Mouse (Mus musculus) heart, postnatal 0 days (tissue): ENCODE data around the gene Tmem268. TPM values are rescaled to one million over a fixed set of nuclear protein-coding genes. Genes with fewer than 3 reads are reported as not detected.

Source experiments
- ATAC-seq: fragments of 200-750 bp; cut with Nextera tagmentation; 2 replicates; pipeline ENCODE4 v1.8.0; 2017; ENCODE audit warnings: low read depth, moderate number of reproducible peaks, moderate library complexity; ENCODE audit not compliant: insufficient read depth
- DNase-seq: peaks from one replicate; pipeline ENCODE4 v3.0.0-alpha.2; 2016; ENCODE audit warnings: low spot score
- H3K27ac ChIP-seq: fragments of 300-500 bp; sonication (generic); 2 replicates; pipeline ENCODE4 v1.5.1; 2014; ENCODE audit warnings: low read depth, mild to moderate bottlenecking
- H3K27me3 ChIP-seq: fragments of 300-500 bp; sonication (generic); 2 replicates; pipeline ENCODE4 v1.6.1; 2014; ENCODE audit warnings: low read length, mixed read lengths; ENCODE audit not compliant: control insufficient read depth, insufficient read depth
- H3K36me3 ChIP-seq: fragments of 300-500 bp; sonication (generic); replicated peaks from 2 replicates; pipeline ENCODE4 v1.6.1; 2014; ENCODE audit warnings: low read length, mixed read lengths; ENCODE audit not compliant: control insufficient read depth, insufficient read depth
- H3K4me1 ChIP-seq: fragments of 300-500 bp; sonication (generic); 2 replicates; pipeline ENCODE4 v1.6.1; 2014; ENCODE audit warnings: antibody characterized with exemption; ENCODE audit not compliant: control insufficient read depth, insufficient read depth
- H3K4me2 ChIP-seq: fragments of 300-500 bp; sonication (generic); 2 replicates; pipeline ENCODE4 v1.6.1; 2014; ENCODE audit warnings: low read depth, mild to moderate bottlenecking, low read length, moderate library complexity
- H3K4me3 ChIP-seq: fragments of 300-500 bp; sonication (generic); 2 replicates; pipeline ENCODE4 v1.5.1; 2014; ENCODE audit warnings: low read depth, low read length
- H3K9ac ChIP-seq: fragments of 300-500 bp; sonication (generic); replicated peaks from 2 replicates; pipeline ENCODE4 v1.6.1; 2014; ENCODE audit warnings: low read depth, low read length, mixed read lengths
- H3K9me3 ChIP-seq: fragments of 300-500 bp; sonication (generic); replicated peaks from 2 replicates; pipeline ENCODE4 v1.6.1; 2016; ENCODE audit warnings: low read length; ENCODE audit not compliant: control insufficient read depth
- CTCF ChIP-seq: IDR thresholded peaks from 2 replicates; pipeline ENCODE4 v1.5.1; 2016; ENCODE audit warnings: antibody characterized with exemption, control low read depth, low read depth
- EP300 ChIP-seq: IDR thresholded peaks from 2 replicates; pipeline ENCODE4 v1.6.1; 2016; ENCODE audit warnings: antibody characterized with exemption, low read depth
- WGBS: fragments of 180-500 bp; shearing (Covaris S2); extraction: QIAGEN DNeasy Blood & Tissue Kit; methylation state at CpG from one replicate; pipeline ENCODE4 v1.1.7; 2014; 5-methylcytosine and 5-hydroxymethylcytosine counted together
- polyA plus RNA-seq: library from polyadenylated mRNA; unstranded; fragments of >200 nt; fragmentation: Nextera tagmentation; extraction: Ambion mirVana; gene quantifications from 2 replicates; pipeline ENCODE4 v1.2.1, GENCODE M21; 2015
- total RNA-seq: library from RNA; depleted of rRNA; stranded (reverse); fragments of >200 nt; gene quantifications from 2 replicates; pipeline ENCODE4 v1.2.3, GENCODE M21; 2014; ENCODE audit warnings: low replicate concordance

The Tmem268 gene
- total and polyA plus RNA-seq, 2 experiments from 2014 or later: 4.6 to 5.2 TPM

DNA sequence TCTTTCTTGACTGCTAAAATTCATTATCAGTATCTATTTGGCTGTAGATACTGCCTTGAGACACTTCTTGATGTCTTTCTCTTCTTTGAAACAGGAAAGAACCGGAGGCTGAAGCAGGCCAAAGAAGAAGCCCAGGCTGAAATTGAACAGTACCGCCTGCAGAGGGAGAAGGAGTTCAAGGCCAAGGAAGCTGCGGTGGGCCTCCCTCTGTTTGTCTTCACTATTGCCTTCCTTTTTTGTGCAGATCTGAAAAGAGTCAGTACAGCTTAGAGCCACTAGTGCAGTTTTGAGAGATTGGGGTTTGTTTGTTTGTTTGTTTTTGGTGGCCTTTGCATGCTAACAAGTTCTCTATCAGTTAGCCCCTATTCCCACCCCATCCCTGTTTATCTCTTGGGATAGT is 10.1 kb upstream of the Tmem268 start:
- H3K4me1 ChIP-seq: peaks cover 26% of the 10 kb centered on the region
- TF ChIP-seq CTCF: no peak
- no peak for TF ChIP-seq EP300
- no peak overlapping the region for H3K27ac ChIP-seq
- H3K27me3 ChIP-seq: no peaks in the 10 kb centered on the region
- H3K9me3 ChIP-seq: no peaks in the 10 kb centered on the region
- H3K9ac ChIP-seq: no peak overlapping the region
- no peak overlapping the region for H3K4me3 ChIP-seq
- DNase-seq: no peak
- no peak for ATAC-seq
- WGBS: 90% methylated on average over 3 of the region's 3 CpGs
- no peak overlapping the region for H3K4me2 ChIP-seq
- peaks cover 43% of the 10 kb centered on the region for H3K36me3 ChIP-seq

DNA sequence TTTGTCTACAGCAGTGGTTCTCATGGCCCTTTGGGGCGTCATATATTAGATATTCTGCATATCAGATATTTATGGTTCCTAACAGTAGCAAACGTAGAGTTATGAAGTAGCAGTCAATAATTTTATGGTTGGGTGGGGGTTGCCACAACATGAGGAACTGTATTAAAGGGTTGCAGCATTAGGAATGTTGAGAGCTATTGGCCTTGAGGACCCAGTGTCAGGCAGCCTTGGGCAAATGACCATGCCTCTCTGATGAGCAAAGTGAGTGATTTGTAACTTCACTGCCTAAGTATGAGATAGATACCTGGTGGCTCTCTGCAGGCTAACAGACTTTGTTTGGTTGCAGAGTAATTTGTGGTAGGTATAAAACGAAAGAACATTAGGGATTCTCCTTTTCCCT is 7.7 kb upstream of the Tmem268 start:
- Histone ChIP-seq H3K4me2 (no peak overlapping the region), H3K27ac (no peak overlapping the region), H3K9me3 (no peaks in the 10 kb centered on the region), H3K9ac (no peak overlapping the region), H3K27me3 (no peaks in the 10 kb centered on the region), H3K36me3 (peaks cover 54% of the 10 kb centered on the region), H3K4me3 (no peak overlapping the region), H3K4me1 (peaks cover 13% of the 10 kb centered on the region)
- 89% methylated on average over 3 of the region's 3 CpGs for WGBS
- DNase-seq (no peak), ATAC-seq (no peak)
- TF ChIP-seq CTCF (no peak), EP300 (no peak)

DNA sequence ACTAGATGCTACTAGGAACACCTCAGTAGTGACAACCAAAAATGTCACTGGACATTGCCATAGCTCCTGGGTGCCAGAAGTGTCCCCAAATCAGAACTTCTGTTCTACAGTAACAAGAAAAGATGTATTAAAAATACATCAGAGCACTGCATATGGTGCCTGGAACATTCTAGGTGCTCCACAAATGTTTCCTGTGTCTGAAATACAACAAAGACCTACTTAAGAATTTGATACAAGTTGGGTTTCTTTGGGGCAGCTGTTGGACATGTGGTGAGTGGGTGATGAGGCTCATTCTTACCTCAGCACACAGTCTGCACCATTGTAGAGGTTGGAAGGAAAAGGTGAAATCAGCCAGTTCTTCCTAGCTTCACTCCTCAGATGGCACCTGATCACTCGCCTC is 5.7 kb upstream of the Tmem268 start:
- peaks cover 11% of the 10 kb centered on the region; the same call in 1 of the 2 replicates for H3K4me1 ChIP-seq
- ATAC-seq: no peak
- H3K27me3 ChIP-seq: no peaks in the 10 kb centered on the region
- WGBS: 90% methylated on average over 1 of the region's 1 CpGs
- no peak overlapping the region for H3K9ac ChIP-seq
- DNase-seq: no peak
- H3K4me3 ChIP-seq: no peak overlapping the region
- no peak overlapping the region for H3K27ac ChIP-seq
- no peak overlapping the region for H3K4me2 ChIP-seq
- peaks cover 54% of the 10 kb centered on the region for H3K36me3 ChIP-seq
- no peak for TF ChIP-seq CTCF
- TF ChIP-seq EP300: no peak
- no peaks in the 10 kb centered on the region for H3K9me3 ChIP-seq

DNA sequence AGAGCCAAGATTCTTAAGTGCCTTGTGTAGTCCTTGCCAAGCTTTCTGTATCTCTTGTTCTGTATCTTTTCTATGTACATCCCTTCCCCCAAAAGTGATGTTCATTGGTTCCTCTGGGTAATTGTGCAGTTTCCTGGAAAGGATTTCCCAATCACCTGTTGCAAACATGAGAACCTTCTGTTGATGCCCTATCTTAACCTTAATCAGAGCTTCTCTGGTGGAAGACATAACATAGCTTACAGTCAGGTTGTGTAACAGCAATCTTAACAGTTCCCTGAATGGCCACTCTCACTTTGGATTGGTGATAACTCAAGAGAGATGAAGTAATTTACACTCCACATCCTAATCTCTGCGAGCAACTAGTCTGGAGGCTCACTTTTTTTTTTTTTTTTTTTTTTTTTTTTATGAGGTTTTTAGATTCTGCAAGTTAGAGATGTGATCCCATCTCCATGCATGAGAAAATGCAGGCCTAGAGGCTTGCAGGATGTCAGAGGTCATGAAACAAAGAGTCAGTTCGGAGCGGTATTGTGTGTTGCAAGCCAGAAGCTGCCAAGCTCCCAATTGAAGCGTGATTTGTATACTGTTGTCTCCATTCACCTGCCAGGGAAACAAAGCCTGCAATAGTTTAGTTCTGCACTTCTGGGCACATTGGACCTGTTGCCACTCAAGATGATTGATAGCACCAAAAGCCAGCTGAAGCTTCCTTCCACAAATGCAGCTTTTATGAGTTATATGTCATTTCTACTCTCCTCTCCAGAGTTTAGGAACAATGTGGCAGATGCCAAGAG is 4.6 kb upstream of the Tmem268 start:
- H3K27ac ChIP-seq: no peak overlapping the region
- H3K9me3 ChIP-seq: no peaks in the 10 kb centered on the region
- H3K36me3 ChIP-seq: peaks cover 48% of the 10 kb centered on the region
- no peaks in the 10 kb centered on the region for H3K27me3 ChIP-seq
- DNase-seq (no peak), ATAC-seq (no peak)
- WGBS: 76% methylated on average over 4 of the region's 4 CpGs
- H3K4me1 ChIP-seq: peaks cover 18% of the 10 kb centered on the region
- no peak overlapping the region for H3K4me2 ChIP-seq
- no peak overlapping the region for H3K9ac ChIP-seq
- TF ChIP-seq EP300: no peak
- no peak for TF ChIP-seq CTCF
- no peak overlapping the region for H3K4me3 ChIP-seq

DNA sequence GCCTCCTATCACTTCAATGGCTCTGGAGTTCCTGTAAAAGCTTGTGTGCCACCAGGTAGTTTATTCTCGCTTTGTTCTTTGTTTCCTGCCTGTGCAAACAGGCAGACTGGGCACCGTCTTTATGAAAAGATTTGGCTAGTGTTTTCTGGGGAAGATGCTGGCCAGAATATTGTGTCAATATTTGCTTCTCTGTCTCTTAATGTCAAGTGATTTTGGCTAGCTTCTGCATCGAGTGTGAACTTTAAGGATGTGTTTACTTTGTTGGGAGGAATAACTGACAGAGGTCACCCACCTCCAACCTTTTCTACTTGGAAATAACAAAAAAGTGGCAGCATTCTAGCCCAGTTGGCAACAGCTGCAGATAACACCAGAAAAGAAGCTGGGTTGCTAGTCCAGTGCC is 4.0 kb upstream of the Tmem268 start:
- no peak for TF ChIP-seq CTCF
- no peak for TF ChIP-seq EP300
- ATAC-seq (no peak), DNase-seq (no peak)
- H3K4me2 ChIP-seq: no peak overlapping the region
- peaks cover 42% of the 10 kb centered on the region for H3K36me3 ChIP-seq
- no peak overlapping the region for H3K4me3 ChIP-seq
- no peak overlapping the region for H3K27ac ChIP-seq
- no peaks in the 10 kb centered on the region for H3K9me3 ChIP-seq
- no peak overlapping the region for H3K9ac ChIP-seq
- H3K4me1 ChIP-seq: peaks cover 23% of the 10 kb centered on the region
- WGBS: 77% methylated on average over 3 of the region's 3 CpGs
- H3K27me3 ChIP-seq: no peaks in the 10 kb centered on the region

DNA sequence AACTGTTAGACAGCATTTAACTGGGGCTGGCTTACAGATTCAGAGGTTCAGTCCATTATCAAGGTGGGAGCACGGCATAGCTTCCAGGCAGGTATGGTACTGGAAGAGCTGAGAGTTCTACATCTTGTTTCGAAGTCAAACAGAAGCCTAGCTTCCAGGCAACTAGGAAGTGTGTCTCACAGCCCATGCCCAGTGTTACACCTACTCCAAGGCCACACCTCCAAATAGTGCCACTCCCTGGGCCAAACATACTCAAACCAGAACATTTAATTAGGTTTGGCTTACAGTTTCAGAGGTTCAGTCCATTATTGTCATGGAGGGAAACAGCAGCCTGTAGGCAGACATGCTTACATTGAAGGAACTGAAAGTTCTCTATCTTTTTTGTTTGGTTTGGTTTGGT is 3.5 kb upstream of the Tmem268 start:
- 93% methylated on average over 2 of the region's 2 CpGs for WGBS
- TF ChIP-seq CTCF: no peak
- TF ChIP-seq EP300: no peak
- no peak for ATAC-seq

More for the DNA sequence above, 3.5 kb upstream of the Tmem268 start:
- no peaks in the 10 kb centered on the region for H3K9me3 ChIP-seq
- no peak overlapping the region for H3K4me2 ChIP-seq
- no peak overlapping the region for H3K9ac ChIP-seq
- peaks cover 23% of the 10 kb centered on the region for H3K4me1 ChIP-seq
- H3K36me3 ChIP-seq: peaks cover 39% of the 10 kb centered on the region
- no peak overlapping the region for H3K27ac ChIP-seq
- no peak for DNase-seq
- no peaks in the 10 kb centered on the region for H3K27me3 ChIP-seq
- no peak overlapping the region for H3K4me3 ChIP-seq
